Mouse (Mus musculus) lung, adult 2 months (tissue): ENCODE results near the gene Gorab.

ENCODE experiments used
- CTCF ChIP-seq: fragments of 200-500 bp; IDR thresholded peaks from 2 replicates; pipeline ENCODE4 v1.5.1; 2011; ENCODE audit warnings: mild to moderate bottlenecking, low read length, control low read depth; ENCODE audit not compliant: insufficient read depth
- POLR2A ChIP-seq: fragments of 200-500 bp; IDR thresholded peaks from 2 replicates; pipeline ENCODE4 v1.6.1; 2011; ENCODE audit warnings: low read depth, mild to moderate bottlenecking, control low read depth, low read length, borderline replicate concordance; ENCODE audit errors: extremely low read depth

GRCm38 (mm10) chr1:163355626-163356156 is 47.8 kb downstream of the Gorab start:
- no peak for TF ChIP-seq CTCF
- no peak for TF ChIP-seq POLR2A
